Mouse (Mus musculus) heart, postnatal 0 days (tissue): ENCODE data around the gene Wiz. TPM values are rescaled to one million over a fixed set of nuclear protein-coding genes. Genes with fewer than 3 reads are reported as not detected.

ENCODE experiments used
- ATAC-seq: fragments of 200-750 bp; cut with Nextera tagmentation; 2 replicates; pipeline ENCODE4 v1.8.0; 2017; ENCODE audit warnings: low read depth, moderate number of reproducible peaks, moderate library complexity; ENCODE audit not compliant: insufficient read depth
- DNase-seq: peaks from one replicate; pipeline ENCODE4 v3.0.0-alpha.2; 2016; ENCODE audit warnings: low spot score
- H3K27ac ChIP-seq: fragments of 300-500 bp; sonication (generic); 2 replicates; pipeline ENCODE4 v1.5.1; 2014; ENCODE audit warnings: low read depth, mild to moderate bottlenecking
- H3K27me3 ChIP-seq: fragments of 300-500 bp; sonication (generic); 2 replicates; pipeline ENCODE4 v1.6.1; 2014; ENCODE audit warnings: low read length, mixed read lengths; ENCODE audit not compliant: control insufficient read depth, insufficient read depth
- H3K36me3 ChIP-seq: fragments of 300-500 bp; sonication (generic); replicated peaks from 2 replicates; pipeline ENCODE4 v1.6.1; 2014; ENCODE audit warnings: low read length, mixed read lengths; ENCODE audit not compliant: control insufficient read depth, insufficient read depth
- H3K4me1 ChIP-seq: fragments of 300-500 bp; sonication (generic); 2 replicates; pipeline ENCODE4 v1.6.1; 2014; ENCODE audit warnings: antibody characterized with exemption; ENCODE audit not compliant: control insufficient read depth, insufficient read depth
- H3K4me2 ChIP-seq: fragments of 300-500 bp; sonication (generic); 2 replicates; pipeline ENCODE4 v1.6.1; 2014; ENCODE audit warnings: low read depth, mild to moderate bottlenecking, low read length, moderate library complexity
- H3K4me3 ChIP-seq: fragments of 300-500 bp; sonication (generic); 2 replicates; pipeline ENCODE4 v1.5.1; 2014; ENCODE audit warnings: low read depth, low read length
- H3K9ac ChIP-seq: fragments of 300-500 bp; sonication (generic); replicated peaks from 2 replicates; pipeline ENCODE4 v1.6.1; 2014; ENCODE audit warnings: low read depth, low read length, mixed read lengths
- H3K9me3 ChIP-seq: fragments of 300-500 bp; sonication (generic); replicated peaks from 2 replicates; pipeline ENCODE4 v1.6.1; 2016; ENCODE audit warnings: low read length; ENCODE audit not compliant: control insufficient read depth
- CTCF ChIP-seq: IDR thresholded peaks from 2 replicates; pipeline ENCODE4 v1.5.1; 2016; ENCODE audit warnings: antibody characterized with exemption, control low read depth, low read depth
- EP300 ChIP-seq: IDR thresholded peaks from 2 replicates; pipeline ENCODE4 v1.6.1; 2016; ENCODE audit warnings: antibody characterized with exemption, low read depth
- WGBS: fragments of 180-500 bp; shearing (Covaris S2); extraction: QIAGEN DNeasy Blood & Tissue Kit; methylation state at CpG from one replicate; pipeline ENCODE4 v1.1.7; 2014; 5-methylcytosine and 5-hydroxymethylcytosine counted together
- polyA plus RNA-seq: library from polyadenylated mRNA; unstranded; fragments of >200 nt; fragmentation: Nextera tagmentation; extraction: Ambion mirVana; gene quantifications from 2 replicates; pipeline ENCODE4 v1.2.1, GENCODE M21; 2015
- total RNA-seq: library from RNA; depleted of rRNA; stranded (reverse); fragments of >200 nt; gene quantifications from 2 replicates; pipeline ENCODE4 v1.2.3, GENCODE M21; 2014; ENCODE audit warnings: low replicate concordance

Wiz gene
- total and polyA plus RNA-seq, 2 experiments from 2014 or later, result 7.0 to 21.4 TPM

GRCm38 (mm10) chr17:32424034-32424433, 34.8 kb upstream of the Wiz start, which contains the start of gene Pglyrp2:
Gene Pglyrp2 (minus strand): TSS chr17:32424167.
- no peak for TF ChIP-seq CTCF
- no peak for TF ChIP-seq EP300
- H3K27ac ChIP-seq, result no peak within 1 kb of the TSS
- DNase-seq (no peak), ATAC-seq (no peak)
- H3K4me2 ChIP-seq, result no peak within 1 kb of the TSS
- H3K4me1 ChIP-seq, result no peaks in the 10 kb centered on the region
- no peaks in the 10 kb centered on the region for H3K27me3 ChIP-seq
- H3K9me3 ChIP-seq, result no peaks in the 10 kb centered on the region
- WGBS, result 84% methylated on average over 2 of the region's 2 CpGs
- H3K9ac ChIP-seq, result no peak within 1 kb of the TSS
- H3K36me3 ChIP-seq, result no peaks in the 10 kb centered on the region
- H3K4me3 ChIP-seq, result no peak within 1 kb of the TSS

DNA sequence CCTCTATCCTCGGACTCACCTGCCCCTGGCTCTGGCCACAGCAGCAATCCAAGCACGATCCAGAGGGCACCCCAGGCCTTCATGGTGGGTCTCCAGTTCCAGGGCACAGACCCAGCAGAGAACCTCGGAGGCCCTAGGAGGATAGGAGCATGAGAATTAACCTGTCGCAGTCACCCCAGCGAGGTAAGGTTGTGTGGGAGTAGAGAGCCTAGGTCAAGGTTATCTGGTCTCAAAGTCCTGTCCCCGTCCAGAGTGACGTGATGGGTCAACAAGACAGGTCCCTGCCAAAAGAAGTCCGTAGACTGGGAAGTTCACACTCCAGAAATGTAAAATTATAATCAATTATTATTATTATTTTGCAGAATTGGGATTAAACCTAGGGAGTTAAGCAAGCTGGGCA, 31.5 kb upstream of the Wiz start:
- no peak for ATAC-seq
- no peak overlapping the region for H3K27ac ChIP-seq
- TF ChIP-seq EP300, result no peak
- TF ChIP-seq CTCF, result no peak
- peaks cover 7% of the 10 kb centered on the region; the same call in 1 of the 2 replicates for H3K27me3 ChIP-seq
- H3K9ac ChIP-seq, result no peak overlapping the region
- no peak overlapping the region for H3K4me3 ChIP-seq
- no peak for DNase-seq
- WGBS, result 72% methylated on average over 8 of the region's 8 CpGs
- H3K9me3 ChIP-seq, result no peaks in the 10 kb centered on the region
- no peaks in the 10 kb centered on the region for H3K4me1 ChIP-seq
- no peaks in the 10 kb centered on the region for H3K36me3 ChIP-seq
- no peak overlapping the region for H3K4me2 ChIP-seq

DNA sequence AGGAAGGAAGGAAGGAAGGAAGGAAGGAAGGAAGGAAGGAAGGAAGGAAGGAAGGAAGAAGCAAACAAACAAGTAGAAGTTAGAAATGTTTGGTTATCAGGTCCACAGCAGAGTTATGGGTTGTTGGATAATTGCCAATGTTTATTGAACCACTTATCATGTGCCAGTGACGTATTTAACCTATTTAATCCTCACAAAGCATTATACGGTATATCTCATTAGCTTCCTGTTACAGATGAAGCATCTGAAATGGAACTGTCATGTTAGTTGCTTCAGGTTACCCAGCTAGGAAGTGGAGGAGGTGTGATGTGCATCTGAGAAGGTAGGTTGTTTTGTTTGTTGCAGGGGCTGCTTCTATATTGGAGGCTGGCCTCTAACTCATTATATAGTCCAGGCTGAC, 30.8 kb upstream of the Wiz start:
- Histone ChIP-seq H3K27me3 (peaks cover 13% of the 10 kb centered on the region; the same call in 1 of the 2 replicates), H3K4me1 (no peaks in the 10 kb centered on the region), H3K4me2 (no peak overlapping the region), H3K9me3 (no peaks in the 10 kb centered on the region), H3K36me3 (no peaks in the 10 kb centered on the region), H3K4me3 (no peak overlapping the region), H3K9ac (no peak overlapping the region), H3K27ac (no peak overlapping the region)
- no peak for ATAC-seq
- no peak for DNase-seq
- no peak for TF ChIP-seq EP300
- no peak for TF ChIP-seq CTCF
- WGBS, result 57% methylated on average over 2 of the region's 2 CpGs

DNA sequence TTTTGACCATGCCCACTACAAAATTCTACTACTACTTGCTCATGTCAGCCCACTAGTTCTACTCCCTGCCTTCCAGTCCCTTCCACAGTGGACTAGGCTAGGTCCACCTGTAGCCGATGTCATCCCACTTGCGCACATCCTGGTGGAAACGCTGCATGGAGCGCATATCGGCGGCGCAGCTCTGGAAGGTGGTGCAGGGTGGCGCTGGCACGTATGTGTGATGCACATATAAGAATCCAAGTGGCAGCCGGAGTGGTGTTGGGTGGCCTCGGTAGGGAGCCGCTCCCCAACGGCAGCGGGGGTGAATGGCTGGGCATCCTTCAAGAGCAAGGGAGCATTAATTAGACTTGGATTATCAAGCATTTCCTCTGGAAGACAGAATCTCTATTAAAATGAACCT, 27.5 kb upstream of the Wiz start:
- Histone ChIP-seq H3K36me3 (no peaks in the 10 kb centered on the region), H3K4me2 (no peak overlapping the region), H3K9ac (no peak overlapping the region), H3K27ac (no peak overlapping the region), H3K27me3 (peaks cover 15% of the 10 kb centered on the region; the same call in 1 of the 2 replicates), H3K4me3 (no peak overlapping the region), H3K9me3 (no peaks in the 10 kb centered on the region), H3K4me1 (no peaks in the 10 kb centered on the region)
- ATAC-seq (no peak), DNase-seq (no peak)
- TF ChIP-seq CTCF, result no peak
- no peak for TF ChIP-seq EP300
- 90% methylated on average over 14 of the region's 14 CpGs for WGBS

DNA sequence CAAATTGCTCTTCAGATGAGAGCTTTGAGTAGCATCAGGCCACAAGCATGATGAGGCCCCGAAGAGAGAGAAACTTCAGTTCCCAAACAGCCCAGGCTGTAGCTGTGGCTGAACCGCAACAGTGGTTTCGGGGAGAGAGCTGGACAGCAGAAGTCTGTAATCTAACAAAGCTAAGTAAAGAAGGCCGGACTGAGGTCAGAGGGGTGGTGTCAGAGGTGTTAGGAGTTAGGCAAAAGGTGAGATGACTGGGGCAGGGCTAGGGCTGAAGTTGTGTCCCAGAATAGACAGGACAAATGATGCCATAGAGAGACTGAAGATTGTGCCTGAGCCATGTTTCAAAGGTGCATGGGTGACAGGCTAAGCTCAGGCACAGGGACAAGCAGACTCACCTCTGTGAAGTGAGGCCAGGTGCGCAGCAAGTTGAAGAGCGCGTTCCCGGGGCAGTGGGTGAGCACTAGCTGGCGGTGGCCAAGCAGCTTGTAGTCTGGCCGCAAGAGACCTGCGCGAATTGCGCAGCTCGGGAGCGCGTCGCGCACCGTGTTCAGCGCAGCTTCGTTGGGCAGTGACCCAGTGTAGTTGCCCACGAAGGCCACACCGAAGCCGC, 26.3 kb upstream of the Wiz start:
- 34% methylated on average over 24 of the region's 24 CpGs for WGBS
- Histone ChIP-seq H3K27me3 (peaks cover 15% of the 10 kb centered on the region; the same call in 1 of the 2 replicates), H3K9ac (no peak overlapping the region), H3K4me2 (0 out of 2 replicates have a peak overlapping the region, but pooled peaks have one; percentile 20), H3K36me3 (no peaks in the 10 kb centered on the region), H3K27ac (no peak overlapping the region), H3K4me1 (no peaks in the 10 kb centered on the region), H3K9me3 (no peaks in the 10 kb centered on the region), H3K4me3 (no peak overlapping the region)
- DNase-seq, result no peak
- no peak for ATAC-seq
- no peak for TF ChIP-seq CTCF
- TF ChIP-seq EP300, result no peak

DNA sequence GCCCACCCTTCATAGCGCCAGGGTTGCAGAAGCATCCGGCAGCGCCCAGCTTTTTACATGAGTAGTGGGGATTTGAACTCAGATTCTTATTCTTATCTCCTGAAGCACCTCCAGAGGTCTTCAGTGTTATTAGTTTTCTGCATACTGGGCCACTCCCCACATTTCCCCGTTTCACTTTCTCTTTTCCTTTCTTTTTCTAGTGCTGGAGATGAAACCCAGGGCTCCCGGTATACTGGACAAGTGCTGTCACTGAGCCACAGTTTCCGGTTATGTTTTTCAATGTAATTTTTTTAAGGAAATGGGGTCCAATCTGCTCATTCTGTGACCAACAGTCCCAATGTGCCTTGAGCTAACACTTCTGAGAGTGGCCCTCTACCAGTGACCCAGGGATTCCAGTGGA, 22.7 kb upstream of the Wiz start:
- H3K4me3 ChIP-seq, result no peak overlapping the region
- no peak overlapping the region for H3K4me2 ChIP-seq
- no peaks in the 10 kb centered on the region for H3K9me3 ChIP-seq
- no peak overlapping the region for H3K27ac ChIP-seq
- no peak for ATAC-seq
- H3K4me1 ChIP-seq, result no peaks in the 10 kb centered on the region
- H3K9ac ChIP-seq, result no peak overlapping the region
- WGBS, result 81% methylated on average over 6 of the region's 6 CpGs
- peaks cover 14% of the 10 kb centered on the region; the same call in 1 of the 2 replicates for H3K27me3 ChIP-seq
- H3K36me3 ChIP-seq, result no peaks in the 10 kb centered on the region
- TF ChIP-seq EP300 (no peak), CTCF (no peak)
- DNase-seq, result no peak
